Mouse (Mus musculus) heart, embryonic 11.5 days (tissue): ENCODE results near the gene Ermap. TPM values are rescaled to one million over a fixed set of nuclear protein-coding genes. Genes with fewer than 3 reads are reported as not detected.

Experiments
- ATAC-seq: fragments of 200-750 bp; cut with Nextera tagmentation; replicated peaks from 2 replicates; pipeline ENCODE4 v1.8.0; 2017; ENCODE audit warnings: moderate library complexity; ENCODE audit not compliant: insufficient number of reproducible peaks, low FRiP score, low TSS enrichment
- H3K27ac ChIP-seq: fragments of 300-500 bp; sonication (generic); 2 replicates; pipeline ENCODE4 v1.5.1; 2014; ENCODE audit warnings: mild to moderate bottlenecking, low read depth, low read length
- H3K27me3 ChIP-seq: fragments of 300-500 bp; sonication (generic); 2 replicates; pipeline ENCODE4 v1.6.1; 2014; ENCODE audit warnings: mild to moderate bottlenecking, low read length, mixed read lengths; ENCODE audit not compliant: control insufficient read depth, insufficient read depth
- H3K36me3 ChIP-seq: fragments of 300-500 bp; sonication (generic); 2 replicates; pipeline ENCODE4 v1.6.1; 2014; ENCODE audit warnings: mild to moderate bottlenecking, low read length, moderate library complexity, mixed read lengths; ENCODE audit not compliant: control insufficient read depth, insufficient read depth
- H3K4me1 ChIP-seq: fragments of 300-500 bp; sonication (generic); 2 replicates; pipeline ENCODE4 v1.6.1; 2014; ENCODE audit warnings: low read length; ENCODE audit not compliant: control insufficient read depth, insufficient read depth
- H3K4me2 ChIP-seq: fragments of 300-500 bp; sonication (generic); 2 replicates; pipeline ENCODE4 v1.6.1; 2014; ENCODE audit warnings: mild to moderate bottlenecking, moderate library complexity
- H3K4me3 ChIP-seq: fragments of 300-500 bp; sonication (generic); 2 replicates; pipeline ENCODE4 v1.5.1; 2014; ENCODE audit warnings: low read depth, low read length
- H3K9ac ChIP-seq: fragments of 300-500 bp; sonication (generic); 2 replicates; pipeline ENCODE4 v1.6.1; 2014; ENCODE audit warnings: mild to moderate bottlenecking, low read depth, low read length, moderate library complexity
- H3K9me3 ChIP-seq: fragments of 300-500 bp; sonication (generic); replicated peaks from 2 replicates; pipeline ENCODE4 v1.6.1; 2016; ENCODE audit warnings: low read length; ENCODE audit not compliant: control insufficient read depth
- WGBS: fragments of 180-500 bp; shearing (Covaris S2); extraction: QIAGEN DNeasy Blood & Tissue Kit; methylation state at CpG from one replicate; pipeline ENCODE4 v1.1.7; 2014; ENCODE audit not compliant: insufficient replicate concordance; 5-methylcytosine and 5-hydroxymethylcytosine counted together
- polyA plus RNA-seq: library from polyadenylated mRNA; unstranded; fragments of >200 nt; fragmentation: Nextera tagmentation; extraction: Ambion mirVana; gene quantifications from 2 replicates; pipeline ENCODE4 v1.2.1, GENCODE M21; 2014

The Ermap gene
- polyA plus RNA-seq, 1 experiment from 2014 or later, result 58.1 TPM

GRCm38 (mm10) chr4:119192757-119193156 lies 2.9 kb upstream of the Ermap start:
- Histone ChIP-seq H3K4me1 (peaks cover 8% of the 10 kb centered on the region; the same call in 1 of the 2 replicates), H3K9me3 (no peaks in the 10 kb centered on the region), H3K27ac (no peak overlapping the region), H3K9ac (no peak overlapping the region), H3K4me2 (no peak overlapping the region), H3K4me3 (no peak overlapping the region), H3K36me3 (no peaks in the 10 kb centered on the region), H3K27me3 (no peaks in the 10 kb centered on the region)
- 82% methylated on average over 4 of the region's 4 CpGs for WGBS
- no peak for ATAC-seq

- no peak for ATAC-seq
- H3K9ac ChIP-seq, result no peak overlapping the region
- no peaks in the 10 kb centered on the region for H3K27me3 ChIP-seq
- H3K4me3 ChIP-seq, result no peak overlapping the region
- H3K27ac ChIP-seq, result peak overlapping the region; percentile 78
- H3K36me3 ChIP-seq, result no peaks in the 10 kb centered on the region
- H3K9me3 ChIP-seq, result no peaks in the 10 kb centered on the region
- H3K4me2 ChIP-seq, result peak overlapping the region; percentile 34
- 73% methylated on average over 3 of the region's 3 CpGs for WGBS
- peaks cover 6% of the 10 kb centered on the region; the same call in 1 of the 2 replicates for H3K4me1 ChIP-seq
Observed at GRCm38 (mm10) chr4:119191273-119191672, 1.5 kb upstream of the Ermap start.

GRCm38 (mm10) chr4:119190618-119191017 lies 807 bp upstream of the Ermap start:
- peak overlapping the region; percentile 38 for H3K4me2 ChIP-seq
- WGBS, result 66% methylated on average over 8 of the region's 8 CpGs
- no peaks in the 10 kb centered on the region; the same call in 1 of the 2 replicates for H3K4me1 ChIP-seq
- no peaks in the 10 kb centered on the region for H3K9me3 ChIP-seq
- H3K27me3 ChIP-seq, result no peaks in the 10 kb centered on the region
- ATAC-seq, result peak; percentile 44; the same call in 1 of the 2 replicates
- H3K4me3 ChIP-seq, result no peak overlapping the region
- H3K36me3 ChIP-seq, result no peaks in the 10 kb centered on the region
- H3K27ac ChIP-seq, result peak overlapping the region; percentile 78
- H3K9ac ChIP-seq, result no peak overlapping the region

- peak overlapping the region; percentile 34 for H3K4me3 ChIP-seq
Observed at GRCm38 (mm10) chr4:119189392-119189791, 419 bp downstream of the Ermap start.

GRCm38 (mm10) chr4:119188060-119188785 lies 1.6 kb downstream of the Ermap start:
- 35% methylated on average over 11 of the region's 11 CpGs for WGBS
- H3K27me3 ChIP-seq, result no peaks in the 10 kb centered on the region
- ATAC-seq, result no peak
- peak overlapping the region; percentile 51 for H3K4me2 ChIP-seq
- peak overlapping the region; percentile 61 for H3K9ac ChIP-seq
- H3K9me3 ChIP-seq, result no peaks in the 10 kb centered on the region
- H3K4me3 ChIP-seq, result peak overlapping the region; percentile 35
- no peaks in the 10 kb centered on the region for H3K36me3 ChIP-seq
- no peaks in the 10 kb centered on the region; the same call in 1 of the 2 replicates for H3K4me1 ChIP-seq
- H3K27ac ChIP-seq, result peak overlapping the region; percentile 46

More at GRCm38 (mm10) chr4:119189392-119189791, 419 bp downstream of the Ermap start:
- 75% methylated on average over 6 of the region's 6 CpGs for WGBS
- H3K27me3 ChIP-seq, result no peaks in the 10 kb centered on the region
- H3K36me3 ChIP-seq, result no peaks in the 10 kb centered on the region
- no peaks in the 10 kb centered on the region for H3K9me3 ChIP-seq
- H3K4me2 ChIP-seq, result no peak overlapping the region
- peak overlapping the region; percentile 70; the same call in 1 of the 2 replicates for H3K27ac ChIP-seq
- H3K4me1 ChIP-seq, result no peaks in the 10 kb centered on the region; the same call in 1 of the 2 replicates
- no peak for ATAC-seq
- peak overlapping the region; percentile 54; the same call in 1 of the 2 replicates for H3K9ac ChIP-seq

GRCm38 (mm10) chr4:119185771-119186170 lies 4.0 kb downstream of the Ermap start:
- ATAC-seq, result no peak
- Histone ChIP-seq H3K9me3 (no peaks in the 10 kb centered on the region), H3K36me3 (no peaks in the 10 kb centered on the region), H3K27me3 (no peaks in the 10 kb centered on the region), H3K9ac (no peak overlapping the region), H3K4me3 (no peak overlapping the region), H3K4me2 (peak overlapping the region; percentile 1; the same call in 1 of the 2 replicates), H3K27ac (no peak overlapping the region), H3K4me1 (no peaks in the 10 kb centered on the region; the same call in 1 of the 2 replicates)
- WGBS, result 80% methylated on average over 4 of the region's 4 CpGs

GRCm38 (mm10) chr4:119183525-119183924 lies 6.3 kb downstream of the Ermap start:
- H3K36me3 ChIP-seq, result no peaks in the 10 kb centered on the region
- no peaks in the 10 kb centered on the region; the same call in 1 of the 2 replicates for H3K4me1 ChIP-seq
- H3K27me3 ChIP-seq, result no peaks in the 10 kb centered on the region
- 26% methylated on average over 1 of the region's 1 CpGs for WGBS
- H3K4me2 ChIP-seq, result no peak overlapping the region
- ATAC-seq, result no peak
- H3K9me3 ChIP-seq, result no peaks in the 10 kb centered on the region
- no peak overlapping the region for H3K27ac ChIP-seq
- H3K9ac ChIP-seq, result no peak overlapping the region
- H3K4me3 ChIP-seq, result no peak overlapping the region

GRCm38 (mm10) chr4:119181456-119181855 lies 8.4 kb downstream of the Ermap start:
- Histone ChIP-seq H3K36me3 (no peaks in the 10 kb centered on the region), H3K9ac (no peak overlapping the region), H3K4me3 (no peak overlapping the region), H3K27me3 (no peaks in the 10 kb centered on the region), H3K27ac (no peak overlapping the region), H3K4me2 (no peak overlapping the region), H3K9me3 (no peaks in the 10 kb centered on the region), H3K4me1 (no peaks in the 10 kb centered on the region; the same call in 1 of the 2 replicates)
- ATAC-seq, result no peak
- WGBS, result 88% methylated on average over 9 of the region's 9 CpGs
